Mouse (Mus musculus) stomach, embryonic 14.5 days (tissue): ENCODE data around the gene Atg2a. TPM values are rescaled to one million over a fixed set of nuclear protein-coding genes. Genes with fewer than 3 reads are reported as not detected.
A peak's percentile ranks its signal among the peaks of the same experiment; 100 is the strongest.

Experiments
- ATAC-seq: fragments of 200-750 bp; cut with Nextera tagmentation; 2 replicates; pipeline ENCODE4 v1.8.0; 2017; ENCODE audit warnings: low read depth, moderate TSS enrichment; ENCODE audit not compliant: insufficient number of reproducible peaks, insufficient read depth, low FRiP score
- H3K27ac ChIP-seq: fragments of 300-500 bp; sonication (generic); 2 replicates; pipeline ENCODE4 v1.5.1; 2014; ENCODE audit warnings: mild to moderate bottlenecking, low read length, moderate library complexity, mixed read lengths
- H3K27me3 ChIP-seq: fragments of 300-500 bp; sonication (generic); 2 replicates; pipeline ENCODE4 v1.6.1; 2014; ENCODE audit warnings: low read length, control low read depth, mixed read lengths; ENCODE audit not compliant: control insufficient read depth, insufficient read depth
- H3K36me3 ChIP-seq: fragments of 300-500 bp; sonication (generic); 2 replicates; pipeline ENCODE4 v1.6.1; 2014; ENCODE audit warnings: mild to moderate bottlenecking, control low read depth, low read length, moderate library complexity, mixed read lengths; ENCODE audit not compliant: control insufficient read depth, insufficient read depth
- H3K4me1 ChIP-seq: fragments of 300-500 bp; sonication (generic); 2 replicates; pipeline ENCODE4 v1.6.1; 2014; ENCODE audit warnings: low read length, control low read depth, mixed read lengths; ENCODE audit not compliant: control insufficient read depth, insufficient read depth
- H3K4me2 ChIP-seq: fragments of 300-500 bp; sonication (generic); replicated peaks from 2 replicates; pipeline ENCODE4 v1.6.1; 2014; ENCODE audit warnings: low read depth, low read length, control low read depth
- H3K4me3 ChIP-seq: fragments of 300-500 bp; sonication (generic); 2 replicates; pipeline ENCODE4 v1.5.1; 2014; ENCODE audit warnings: low read depth, low read length, control low read depth
- H3K9ac ChIP-seq: fragments of 300-500 bp; sonication (generic); replicated peaks from 2 replicates; pipeline ENCODE4 v1.6.1; 2014; ENCODE audit warnings: low read depth, mild to moderate bottlenecking, control low read depth, low read length, moderate library complexity, mixed read lengths
- H3K9me3 ChIP-seq: fragments of 300-500 bp; sonication (generic); 2 replicates; pipeline ENCODE4 v1.6.1; 2016; ENCODE audit warnings: low read depth, low read length, control low read depth; ENCODE audit not compliant: control insufficient read depth
- WGBS: fragments of 180-500 bp; shearing (Covaris S2); extraction: QIAGEN DNeasy Blood & Tissue Kit; methylation state at CpG from one replicate; pipeline ENCODE4 v1.1.7; 2014; 5-methylcytosine and 5-hydroxymethylcytosine counted together
- polyA plus RNA-seq: library from polyadenylated mRNA; unstranded; fragments of >200 nt; fragmentation: Nextera tagmentation; extraction: Ambion mirVana; gene quantifications from 2 replicates; pipeline ENCODE4 v1.2.1, GENCODE M21; 2014

The Atg2a gene
- polyA plus RNA-seq, 1 experiment from 2014 or later: 10.4 TPM

DNA sequence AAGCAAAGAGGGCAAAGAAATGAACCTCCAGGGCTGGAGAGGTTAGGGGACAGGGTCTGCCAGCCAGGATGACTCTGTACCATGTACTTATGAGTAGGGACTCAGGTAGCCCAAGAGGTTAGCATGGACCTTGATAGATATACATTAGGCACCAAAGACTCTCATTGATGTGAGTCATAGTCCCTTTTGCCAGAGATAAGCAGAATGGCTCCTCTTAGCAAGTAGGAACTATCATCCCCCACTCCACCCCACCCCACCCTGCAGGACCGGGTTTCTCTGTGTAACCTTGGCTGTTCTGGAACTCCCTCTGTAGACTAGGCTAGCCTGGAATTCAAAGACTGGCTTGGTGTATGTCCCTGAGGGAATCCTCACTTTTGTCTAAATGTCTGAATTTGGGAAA, 1.3 kb upstream of the Atg2a start:
- Histone ChIP-seq H3K9me3 (no peaks in the 10 kb centered on the region), H3K4me3 (no peak overlapping the region), H3K9ac (no peak overlapping the region), H3K27me3 (no peaks in the 10 kb centered on the region), H3K36me3 (no peaks in the 10 kb centered on the region), H3K27ac (no peak overlapping the region), H3K4me2 (no peak overlapping the region), H3K4me1 (peaks cover 15% of the 10 kb centered on the region)
- ATAC-seq: no peak
- 43% methylated on average over 1 of the region's 1 CpGs for WGBS

DNA sequence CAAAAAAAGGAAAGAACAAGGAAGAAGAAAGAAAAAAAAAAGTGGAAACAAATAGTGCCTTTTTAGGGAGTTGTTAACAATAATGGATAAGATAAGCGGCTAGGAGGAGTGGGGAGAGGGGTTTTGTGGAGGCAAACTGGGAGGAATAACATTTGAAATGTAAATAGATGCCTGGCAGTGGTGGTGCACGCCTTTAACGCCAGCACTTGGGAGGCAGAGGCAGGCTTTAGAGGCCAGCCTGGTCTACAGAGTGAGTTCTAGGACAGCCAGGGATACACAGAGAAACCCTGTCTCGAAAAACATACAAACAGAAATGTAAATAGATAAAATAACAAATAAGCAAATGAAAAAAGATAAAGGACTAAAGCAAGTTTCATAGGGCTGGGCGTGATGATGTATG, 743 bp upstream of the Atg2a start:
- 25% methylated on average over 5 of the region's 5 CpGs for WGBS
- Histone ChIP-seq H3K9ac (no peak overlapping the region), H3K27ac (peak overlapping the region; percentile 27; the same call in 1 of the 2 replicates)

GRCm38 (mm10) chr19:6242281-6242680, 813 bp downstream of the Atg2a start:
- ATAC-seq: no peak
- Histone ChIP-seq H3K4me1 (peaks cover 14% of the 10 kb centered on the region), H3K27ac (peak overlapping the region; percentile 52; the same call in 1 of the 2 replicates), H3K4me3 (peak overlapping the region; percentile 93), H3K4me2 (peak overlapping the region; percentile 91), H3K9ac (peak overlapping the region; percentile 85), H3K9me3 (no peaks in the 10 kb centered on the region), H3K36me3 (peaks cover 15% of the 10 kb centered on the region), H3K27me3 (no peaks in the 10 kb centered on the region)
- WGBS: 0% methylated on average over 4 of the region's 4 CpGs

More for the DNA sequence above, 743 bp upstream of the Atg2a start:
- peak overlapping the region; percentile 18 for H3K4me2 ChIP-seq
- no peak for ATAC-seq
- H3K4me1 ChIP-seq: peaks cover 14% of the 10 kb centered on the region
- peaks cover 3% of the 10 kb centered on the region; the same call in 1 of the 2 replicates for H3K36me3 ChIP-seq
- H3K4me3 ChIP-seq: 0 out of 2 replicates have a peak overlapping the region, but pooled peaks have one; percentile 93
- H3K27me3 ChIP-seq: no peaks in the 10 kb centered on the region
- H3K9me3 ChIP-seq: no peaks in the 10 kb centered on the region

DNA sequence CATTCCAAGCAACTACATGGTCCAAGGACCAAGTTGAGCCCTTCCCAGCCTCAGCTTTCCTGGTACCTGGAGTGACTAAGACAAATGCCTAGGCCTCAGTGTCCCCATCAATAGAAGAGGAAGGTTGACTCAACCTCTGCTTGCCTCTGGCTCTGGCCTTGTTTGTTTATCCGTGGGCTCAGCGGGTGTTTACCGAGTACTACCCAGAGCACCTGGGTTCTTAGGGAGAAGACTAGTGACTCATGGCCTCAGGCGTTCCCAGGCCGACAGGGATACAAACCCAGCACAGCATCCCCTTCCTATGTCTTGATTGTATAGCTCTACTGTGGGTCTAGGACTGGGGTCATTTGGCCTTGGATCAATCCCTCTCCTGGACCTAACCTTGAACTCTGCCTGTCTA, 1.8 kb downstream of the Atg2a start:
- no peaks in the 10 kb centered on the region for H3K27me3 ChIP-seq
- ATAC-seq: no peak
- no peak overlapping the region for H3K4me3 ChIP-seq
- H3K36me3 ChIP-seq: peaks cover 23% of the 10 kb centered on the region
- WGBS: 73% methylated on average over 5 of the region's 5 CpGs
- no peak overlapping the region; the same call in 1 of the 2 replicates for H3K9ac ChIP-seq
- no peaks in the 10 kb centered on the region for H3K9me3 ChIP-seq
- no peak overlapping the region for H3K27ac ChIP-seq
- peak overlapping the region; percentile 91; the same call in 1 of the 2 replicates for H3K4me2 ChIP-seq
- H3K4me1 ChIP-seq: peaks cover 14% of the 10 kb centered on the region

DNA sequence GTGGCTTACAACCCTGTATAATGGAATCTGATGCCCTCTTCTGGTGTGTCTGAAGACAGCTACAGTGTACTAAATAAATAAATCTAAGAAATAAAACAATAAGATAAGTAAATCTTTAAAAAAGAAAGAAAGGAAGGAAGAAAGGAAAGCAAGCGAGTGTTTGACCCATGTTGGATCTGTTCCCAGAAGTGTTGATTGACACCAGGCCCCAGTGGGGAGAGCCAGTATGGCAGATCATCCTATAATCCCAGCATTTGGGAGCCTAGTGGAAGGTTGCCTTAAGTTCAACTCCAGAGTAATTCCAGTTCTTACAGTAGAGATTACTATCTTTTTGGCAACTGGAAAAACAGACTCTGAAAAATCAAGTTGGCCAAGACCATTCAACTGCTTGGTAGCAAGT, 4.3 kb downstream of the Atg2a start:
- no peak for ATAC-seq
- H3K4me2 ChIP-seq: no peak overlapping the region
- peaks cover 10% of the 10 kb centered on the region for H3K4me1 ChIP-seq
- 42% methylated on average over 1 of the region's 1 CpGs for WGBS
- no peaks in the 10 kb centered on the region for H3K9me3 ChIP-seq
- H3K9ac ChIP-seq: no peak overlapping the region
- H3K36me3 ChIP-seq: peaks cover 35% of the 10 kb centered on the region
- H3K27me3 ChIP-seq: no peaks in the 10 kb centered on the region
- H3K4me3 ChIP-seq: no peak overlapping the region
- no peak overlapping the region for H3K27ac ChIP-seq

- Histone ChIP-seq H3K36me3 (peaks cover 48% of the 10 kb centered on the region), H3K27ac (no peak overlapping the region), H3K9me3 (no peaks in the 10 kb centered on the region), H3K4me3 (no peak overlapping the region), H3K4me2 (no peak overlapping the region), H3K9ac (no peak overlapping the region), H3K27me3 (no peaks in the 10 kb centered on the region), H3K4me1 (peaks cover 5% of the 10 kb centered on the region)
- WGBS: 90% methylated on average over 29 of the region's 29 CpGs
- ATAC-seq: no peak
Observed at GRCm38 (mm10) chr19:6247526-6248300, 6.2 kb downstream of the Atg2a start.

DNA sequence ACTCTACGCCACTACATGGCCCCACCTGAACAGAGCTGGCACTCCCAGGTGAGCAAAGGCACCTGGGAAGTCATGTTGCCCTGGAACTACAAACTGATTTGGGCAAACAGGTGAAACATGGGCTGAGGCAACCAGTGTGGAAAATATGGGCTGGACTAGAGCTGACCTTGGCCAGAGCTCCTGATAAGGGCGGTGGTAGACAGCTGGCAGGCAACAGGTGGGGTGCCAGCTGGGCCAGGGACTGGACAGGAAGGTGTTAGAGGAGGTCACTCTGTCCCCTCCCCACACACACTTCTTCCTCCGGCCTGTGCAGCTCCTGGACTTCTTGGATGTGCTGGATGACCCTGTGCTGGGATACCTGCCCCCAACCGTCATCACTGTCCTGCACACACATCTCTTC, 11.6 kb downstream of the Atg2a start:
- Histone ChIP-seq H3K27ac (no peak overlapping the region), H3K4me3 (no peak overlapping the region), H3K9ac (no peak overlapping the region), H3K4me2 (no peak overlapping the region), H3K36me3 (peaks cover 67% of the 10 kb centered on the region), H3K4me1 (no peaks in the 10 kb centered on the region), H3K9me3 (no peaks in the 10 kb centered on the region), H3K27me3 (no peaks in the 10 kb centered on the region)
- ATAC-seq: no peak
- WGBS: 85% methylated on average over 4 of the region's 4 CpGs

GRCm38 (mm10) chr19:6260428-6260827, 19.0 kb downstream of the Atg2a start:
- ATAC-seq: no peak
- Histone ChIP-seq H3K9me3 (no peaks in the 10 kb centered on the region), H3K36me3 (peaks cover 47% of the 10 kb centered on the region), H3K27me3 (no peaks in the 10 kb centered on the region), H3K4me1 (no peaks in the 10 kb centered on the region), H3K4me3 (no peak overlapping the region), H3K4me2 (no peak overlapping the region), H3K9ac (no peak overlapping the region), H3K27ac (no peak overlapping the region)
- WGBS: 71% methylated on average over 2 of the region's 2 CpGs
